Mouse (Mus musculus): ENCODE results near the gene Cox7a2l. TPM values are rescaled to one million over a fixed set of nuclear protein-coding genes. Genes with fewer than 3 reads are reported as not detected.

The Cox7a2l gene
- polyA plus RNA-seq, 1 experiment from 2014 or later: 173 TPM

DNA sequence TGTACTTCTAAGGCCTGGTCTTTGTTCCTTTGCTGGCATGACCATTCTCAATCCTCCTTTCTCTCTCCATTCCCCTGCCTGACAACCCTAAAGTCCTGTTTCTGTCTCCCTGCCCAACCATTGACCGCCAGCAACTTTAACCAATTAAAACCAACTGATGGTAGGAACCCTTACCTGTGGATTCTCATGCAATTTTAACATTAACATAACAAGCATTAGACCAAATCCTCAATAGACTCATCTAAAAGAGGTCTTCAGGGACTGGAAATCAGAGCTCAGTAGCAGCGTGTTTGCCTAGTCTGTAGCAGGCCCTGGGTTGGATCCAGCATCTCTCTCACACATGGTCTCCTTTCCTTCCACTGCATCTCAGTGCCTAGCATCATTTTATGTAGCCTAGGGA lies 47.5 kb downstream of the Cox7a2l start:
- peaks cover 74% of the 10 kb centered on the region for H3K36me3 ChIP-seq

DNA sequence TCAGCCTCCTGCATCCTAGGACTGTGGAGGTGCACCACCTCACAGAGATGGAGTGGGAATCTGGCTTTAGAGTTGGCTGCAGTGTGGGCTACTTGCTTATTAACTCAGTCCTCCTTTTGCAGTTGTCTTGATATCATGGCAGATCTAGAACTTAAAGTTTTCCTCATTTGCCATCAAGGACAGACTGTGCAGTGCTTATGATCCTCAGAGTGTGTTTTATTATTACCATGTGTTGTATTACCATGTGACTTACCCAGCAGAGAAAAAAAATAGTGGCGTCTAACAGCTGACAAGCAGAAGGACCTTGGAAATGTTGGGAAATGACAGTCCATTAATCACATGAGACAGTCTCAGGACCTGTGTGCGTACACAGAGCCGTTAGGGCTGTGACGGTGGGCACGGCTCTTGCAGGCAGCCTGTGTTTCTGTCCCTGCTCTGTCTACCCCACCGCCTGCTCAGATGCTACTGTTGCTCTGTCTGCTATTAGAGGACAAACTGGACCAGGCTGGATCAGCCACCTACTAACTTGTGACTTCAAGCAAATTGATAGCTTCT lies 50.4 kb downstream of the Cox7a2l start:
- H3K27ac ChIP-seq: no peak overlapping the region
- WGBS: 78% methylated on average over 6 of the region's 6 CpGs
- H3K4me3 ChIP-seq: no peak overlapping the region
- no peaks in the 10 kb centered on the region for H3K4me1 ChIP-seq
- H3K27me3 ChIP-seq (ENCODE audit: insufficient read depth, poor library complexity, severe bottlenecking): no peaks in the 10 kb centered on the region
- no peak for DNase-seq (ENCODE audit: low spot score)
- H3K9me3 ChIP-seq: no peaks in the 10 kb centered on the region
- H3K36me3 ChIP-seq: peaks cover 71% of the 10 kb centered on the region

More for the DNA sequence above, 47.5 kb downstream of the Cox7a2l start:
- Histone ChIP-seq H3K27ac (no peak overlapping the region), H3K4me3 (no peak overlapping the region), H3K9me3 (no peaks in the 10 kb centered on the region), H3K4me1 (no peaks in the 10 kb centered on the region), H3K27me3 (ENCODE audit: insufficient read depth, poor library complexity, severe bottlenecking) (no peaks in the 10 kb centered on the region)
- 99% methylated on average over 2 of the region's 2 CpGs for WGBS
- DNase-seq (ENCODE audit: low spot score): no peak

DNA sequence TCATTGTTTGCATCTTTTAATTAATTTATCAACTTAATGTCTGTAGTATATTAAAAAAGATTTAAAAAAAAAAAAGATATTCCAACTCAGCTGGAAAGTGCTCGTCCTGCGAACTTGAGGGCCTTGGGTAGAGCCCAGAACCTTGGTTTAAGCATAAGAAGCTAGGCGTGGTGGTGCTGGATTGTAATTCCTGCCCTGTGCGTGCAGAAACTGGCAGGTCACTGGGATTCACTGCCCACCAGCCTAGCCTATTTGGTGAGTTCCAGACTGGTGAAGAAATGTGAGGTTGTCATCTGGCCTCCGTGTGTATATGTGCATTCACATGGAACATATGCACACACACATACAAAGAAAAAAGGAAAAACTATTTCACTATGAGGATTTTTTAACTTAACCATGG lies 51.2 kb downstream of the Cox7a2l start:
- no peak for DNase-seq (ENCODE audit: low spot score)
- no peaks in the 10 kb centered on the region for H3K9me3 ChIP-seq
- peaks cover 78% of the 10 kb centered on the region for H3K36me3 ChIP-seq
- no peak overlapping the region for H3K27ac ChIP-seq
- no peak overlapping the region for H3K4me3 ChIP-seq
- WGBS: 91% methylated on average over 5 of the region's 5 CpGs
- H3K4me1 ChIP-seq: no peaks in the 10 kb centered on the region
- H3K27me3 ChIP-seq (ENCODE audit: insufficient read depth, poor library complexity, severe bottlenecking): no peaks in the 10 kb centered on the region

DNA sequence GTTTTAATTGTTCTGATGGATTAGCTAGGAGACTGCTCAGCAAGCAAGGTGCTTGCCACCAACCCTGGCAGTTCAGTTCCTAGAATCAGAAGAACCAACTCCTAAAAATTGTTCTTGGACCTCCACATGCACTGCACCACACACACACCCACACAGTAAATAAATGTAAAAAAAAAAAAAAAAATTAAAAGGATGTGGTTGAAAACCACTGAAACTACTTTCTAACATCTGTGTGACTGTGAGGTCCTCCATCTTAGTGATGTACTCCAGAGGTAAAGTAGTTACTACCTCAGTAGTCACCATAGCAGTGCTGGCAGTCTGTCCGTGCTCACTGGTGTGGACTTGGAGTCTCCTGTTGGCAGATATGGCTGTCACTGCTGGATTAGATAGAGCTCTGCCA lies 59.9 kb downstream of the Cox7a2l start:
- no peak for DNase-seq (ENCODE audit: low spot score)
- Histone ChIP-seq H3K27me3 (ENCODE audit: insufficient read depth, poor library complexity, severe bottlenecking) (no peaks in the 10 kb centered on the region), H3K27ac (no peak overlapping the region), H3K4me1 (no peaks in the 10 kb centered on the region), H3K9me3 (no peaks in the 10 kb centered on the region), H3K4me3 (no peak overlapping the region), H3K36me3 (peaks cover 84% of the 10 kb centered on the region)
- 85% methylated on average over 1 of the region's 1 CpGs for WGBS

DNA sequence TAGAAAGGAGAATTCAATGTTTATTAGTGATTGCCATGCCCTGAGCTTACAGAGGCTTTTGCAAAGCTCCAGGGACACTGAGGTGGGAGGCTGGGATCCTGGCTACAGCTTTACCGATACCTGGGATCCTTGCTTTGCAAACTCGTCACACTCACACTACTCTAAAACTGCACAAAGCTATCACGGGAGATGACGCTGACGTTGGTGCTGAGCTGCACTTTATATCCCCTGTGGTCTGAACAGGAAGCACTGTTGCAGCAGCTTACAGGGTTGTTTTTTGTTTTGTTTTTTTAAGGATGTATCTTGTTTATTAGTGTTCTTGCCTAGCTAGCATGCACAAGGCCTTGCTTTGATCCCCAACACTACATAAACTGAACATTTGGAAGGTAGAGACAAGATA lies 63.5 kb downstream of the Cox7a2l start:
- no peaks in the 10 kb centered on the region for H3K9me3 ChIP-seq
- H3K27me3 ChIP-seq (ENCODE audit: insufficient read depth, poor library complexity, severe bottlenecking): no peaks in the 10 kb centered on the region
- peaks cover 92% of the 10 kb centered on the region for H3K36me3 ChIP-seq
- no peaks in the 10 kb centered on the region for H3K4me1 ChIP-seq
- no peak overlapping the region for H3K4me3 ChIP-seq
- H3K27ac ChIP-seq: no peak overlapping the region
- no peak for DNase-seq (ENCODE audit: low spot score)
- 87% methylated on average over 5 of the region's 5 CpGs for WGBS

DNA sequence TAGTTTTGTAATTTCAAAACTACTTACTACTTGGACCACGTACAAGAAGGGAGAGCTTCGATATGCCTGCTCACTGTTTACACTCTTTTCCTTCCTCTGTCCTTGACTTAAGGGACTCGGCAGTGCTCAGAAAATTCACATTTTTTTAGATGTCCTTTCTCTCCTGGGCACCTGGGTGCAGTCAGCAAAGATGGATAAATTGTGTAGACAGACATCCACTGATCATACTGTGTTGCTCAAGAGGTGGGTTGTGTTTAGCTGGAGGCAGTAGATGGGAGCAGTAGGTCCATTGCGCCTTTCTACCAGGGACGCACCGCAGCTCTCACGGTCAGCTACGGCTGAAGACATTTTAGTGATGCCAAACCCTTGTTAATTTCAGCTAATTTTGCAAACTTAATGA lies 64.7 kb downstream of the Cox7a2l start:
- no peak for DNase-seq (ENCODE audit: low spot score)
- Histone ChIP-seq H3K4me1 (no peaks in the 10 kb centered on the region), H3K4me3 (no peak overlapping the region), H3K36me3 (peaks cover 86% of the 10 kb centered on the region), H3K27me3 (ENCODE audit: insufficient read depth, poor library complexity, severe bottlenecking) (no peaks in the 10 kb centered on the region), H3K9me3 (no peaks in the 10 kb centered on the region), H3K27ac (no peak overlapping the region)
- 96% methylated on average over 8 of the region's 8 CpGs for WGBS

Other genes starting within 250 kb of the Cox7a2l start
- 27.8 and 37.3 TPM in 2 replicates for gene Eml4, start 166.4 kb downstream of the Cox7a2l start, polyA plus RNA-seq (2016; fragmentation: Nextera tagmentation; extraction: Ambion mirVana)
- not detected in 2 replicates for gene Kcng3, start 114.6 kb upstream of the Cox7a2l start, polyA plus RNA-seq (2016; fragmentation: Nextera tagmentation; extraction: Ambion mirVana)
- 45.7 and 50.5 TPM in 2 replicates for gene Mta3, start 188.8 kb upstream of the Cox7a2l start, polyA plus RNA-seq (2016; fragmentation: Nextera tagmentation; extraction: Ambion mirVana)